Mouse (Mus musculus): ENCODE data around the gene Mrpl10.

Mrpl10 gene

GRCm38 (mm10) chr11:97029686-97030417, 11.5 kb upstream of the Mrpl10 start, which contains the start of gene Scrn2:
Gene Scrn2, plus strand, starts transcription at chr11:97029938.
- DNase-seq, result peak; percentile 75

- DNase-seq, result no peak
Measured at GRCm38 (mm10) chr11:97030426-97030825, 10.9 kb upstream of the Mrpl10 start.

- DNase-seq, result no peak
Measured at GRCm38 (mm10) chr11:97031977-97032376, 9.4 kb upstream of the Mrpl10 start.

- DNase-seq, result no peak
Measured at GRCm38 (mm10) chr11:97032499-97032898, 8.9 kb upstream of the Mrpl10 start.

GRCm38 (mm10) chr11:97033781-97034180, 7.6 kb upstream of the Mrpl10 start:
- DNase-seq, result no peak

GRCm38 (mm10) chr11:97036141-97036540, 5.2 kb upstream of the Mrpl10 start:
- no peak for DNase-seq

GRCm38 (mm10) chr11:97038881-97039280, 2.5 kb upstream of the Mrpl10 start:
- no peak for DNase-seq

- DNase-seq, result no peak
Measured at GRCm38 (mm10) chr11:97040301-97041021, 899 bp upstream of the Mrpl10 start.

GRCm38 (mm10) chr11:97044902-97045301, 3.5 kb downstream of the Mrpl10 start:
- DNase-seq, result no peak

- DNase-seq, result no peak
Measured at GRCm38 (mm10) chr11:97045861-97046260, 4.5 kb downstream of the Mrpl10 start.

GRCm38 (mm10) chr11:97048090-97048650, 6.8 kb downstream of the Mrpl10 start:
- DNase-seq, result no peak

GRCm38 (mm10) chr11:97049492-97050085, 8.2 kb downstream of the Mrpl10 start:
- no peak for DNase-seq

GRCm38 (mm10) chr11:97050216-97050943, 9.0 kb downstream of the Mrpl10 start, which contains the start of gene Osbpl7:
Gene Osbpl7, plus strand, starts transcription at chr11:97050628.
- DNase-seq, result peak; percentile 80

- no peak for DNase-seq
Measured at GRCm38 (mm10) chr11:97050944-97051586, 9.7 kb downstream of the Mrpl10 start.

- no peak for DNase-seq
Measured at GRCm38 (mm10) chr11:97052219-97052646, 10.9 kb downstream of the Mrpl10 start.

- no peak for DNase-seq
Measured at GRCm38 (mm10) chr11:97063274-97063920, 22.0 kb downstream of the Mrpl10 start.

GRCm38 (mm10) chr11:97063921-97064295, 22.5 kb downstream of the Mrpl10 start:
- no peak for DNase-seq

- DNase-seq, result no peak
Measured at GRCm38 (mm10) chr11:97065538-97066295, 24.4 kb downstream of the Mrpl10 start.

- DNase-seq, result no peak
Measured at GRCm38 (mm10) chr11:97066656-97067360, 25.4 kb downstream of the Mrpl10 start.

- no peak for DNase-seq
Measured at GRCm38 (mm10) chr11:97069333-97069732, 28.0 kb downstream of the Mrpl10 start.
